Mouse (Mus musculus): ENCODE measurements around the gene Mrps7.

The Mrps7 gene

DNA sequence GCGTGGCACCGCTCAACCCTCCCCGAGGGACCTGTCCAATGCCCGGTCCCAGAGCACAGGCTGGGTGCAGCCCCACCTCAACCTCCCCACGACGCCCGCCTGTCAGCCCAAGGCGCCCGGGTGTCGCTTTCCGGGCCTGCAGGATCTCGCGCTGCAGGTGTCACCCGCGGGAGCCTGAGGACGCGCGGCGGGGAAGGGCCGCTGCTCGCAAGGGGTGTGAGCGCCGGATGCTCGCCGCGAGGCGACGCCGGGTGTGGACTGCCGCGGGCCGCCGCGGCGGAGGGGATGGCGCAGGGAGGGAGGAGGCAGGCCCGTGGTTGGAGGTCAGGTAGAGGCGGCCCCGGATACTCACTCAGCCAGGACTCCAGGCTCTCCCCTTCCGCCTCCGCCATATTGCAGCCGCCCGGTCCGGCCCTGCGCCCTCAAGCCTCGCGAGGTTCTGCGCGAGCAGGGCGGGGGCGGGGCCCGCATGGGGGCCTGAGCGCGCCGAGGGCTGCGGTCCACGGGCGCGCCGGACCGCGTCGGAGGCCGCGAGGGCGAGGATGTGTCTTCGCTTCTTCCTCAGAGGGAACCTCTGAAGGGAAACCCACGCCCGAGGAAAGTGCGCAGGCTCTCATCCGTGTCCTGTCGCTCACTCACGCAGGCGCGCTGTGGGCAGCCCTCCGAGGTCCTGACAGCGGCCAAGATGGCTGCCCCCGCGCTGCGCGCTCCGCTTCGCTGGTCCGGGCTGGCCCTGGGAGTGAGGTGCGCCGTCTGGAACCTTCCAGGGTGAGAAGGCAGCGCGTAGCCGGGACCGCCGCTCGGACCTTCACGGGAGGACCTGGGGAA, at the start of gene Mrps7, which contains the start of gene Gga3:
TSS of gene Mrps7 (plus strand) at position 450 of the 828 bp plus-strand sequence.
TSS of gene Gga3 (minus strand) at position 576 of the 828 bp plus-strand sequence.
- DNase-seq: peak; percentile 95

- DNase-seq: no peak
Measured at GRCm38 (mm10) chr11:115555717-115556116, 48.0 kb upstream of the Mrps7 start.

DNA sequence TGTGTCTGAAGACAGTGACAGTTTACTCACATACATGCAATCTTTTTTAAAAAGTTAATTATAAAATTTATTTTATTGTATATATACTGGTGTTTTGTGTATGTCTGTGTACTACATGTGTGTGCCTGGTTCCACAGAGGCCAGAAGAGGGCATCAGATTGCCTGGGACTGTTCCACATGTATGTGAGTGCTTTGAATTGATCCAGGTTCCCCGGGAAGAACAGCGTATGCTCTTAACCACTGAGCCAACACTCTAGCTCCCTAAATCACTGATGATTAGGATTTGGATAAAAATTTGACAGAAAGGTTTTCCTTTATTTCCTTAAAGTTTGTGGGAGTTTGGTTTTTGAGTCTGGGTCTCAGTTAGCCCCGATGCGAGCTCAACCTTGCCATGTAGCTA, 40.3 kb upstream of the Mrps7 start:
- peak; percentile 43 for DNase-seq

DNA sequence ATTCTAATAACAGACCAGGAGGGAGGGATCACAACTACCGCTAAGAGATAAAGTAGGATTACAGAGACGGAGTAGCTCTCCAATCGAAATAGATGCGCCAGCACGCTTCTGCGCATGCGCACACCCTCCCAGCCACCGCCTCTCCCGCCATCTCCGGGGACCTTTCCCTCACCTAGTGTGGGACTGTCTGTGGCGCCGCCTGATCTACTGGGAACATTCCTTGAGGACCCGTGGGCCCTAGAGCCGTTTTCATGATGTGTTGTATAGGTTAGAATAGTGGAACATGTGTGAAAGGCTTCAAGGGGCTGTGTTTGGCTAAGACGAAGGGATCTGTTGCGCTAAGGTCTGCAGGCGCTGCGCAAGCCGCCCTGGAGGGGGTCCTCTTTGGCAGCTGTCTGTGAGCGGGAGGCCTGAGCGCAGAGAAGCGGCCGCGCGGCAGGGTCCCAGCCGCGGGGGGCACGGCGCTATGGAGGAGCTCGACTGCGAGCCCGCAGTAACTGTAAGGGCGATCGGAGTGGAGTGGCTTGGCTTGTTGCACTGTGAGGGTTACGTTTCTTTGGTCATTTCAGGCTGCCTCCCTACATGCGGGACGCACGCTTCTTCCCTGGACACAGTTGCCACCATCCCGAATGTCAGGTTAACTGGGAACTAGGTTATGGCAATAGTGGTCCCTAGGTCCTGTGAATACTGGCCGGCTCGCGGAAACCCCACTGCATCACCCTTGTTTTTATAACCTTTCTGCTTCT, 39.5 kb upstream of the Mrps7 start, which contains the start of gene Nup85:
TSS of gene Nup85 (plus strand) at position 371 of the 746 bp plus-strand sequence.
- peak; percentile 97 for DNase-seq

DNA sequence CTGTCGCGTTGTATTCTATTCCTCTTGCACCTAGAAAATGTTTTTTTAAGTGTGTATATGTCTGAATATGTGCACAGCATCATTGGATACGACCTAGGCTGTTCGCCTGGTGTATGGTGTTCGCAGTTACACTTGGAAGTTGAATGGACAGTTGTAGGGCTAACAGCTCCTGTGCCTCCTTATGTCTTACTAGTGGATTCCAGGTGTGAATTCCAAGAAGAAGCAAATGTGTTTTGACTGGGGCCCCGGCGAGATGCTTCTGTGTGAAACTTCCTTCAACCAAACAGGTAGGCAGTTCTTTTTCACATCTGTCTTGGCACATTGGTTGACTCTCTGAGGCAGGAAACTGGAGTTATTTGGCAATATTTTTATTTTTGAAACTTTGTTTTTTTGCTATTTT, 38.8 kb upstream of the Mrps7 start:
- DNase-seq: no peak

GRCm38 (mm10) chr11:115579080-115579479, 24.6 kb upstream of the Mrps7 start:
- DNase-seq: no peak

DNA sequence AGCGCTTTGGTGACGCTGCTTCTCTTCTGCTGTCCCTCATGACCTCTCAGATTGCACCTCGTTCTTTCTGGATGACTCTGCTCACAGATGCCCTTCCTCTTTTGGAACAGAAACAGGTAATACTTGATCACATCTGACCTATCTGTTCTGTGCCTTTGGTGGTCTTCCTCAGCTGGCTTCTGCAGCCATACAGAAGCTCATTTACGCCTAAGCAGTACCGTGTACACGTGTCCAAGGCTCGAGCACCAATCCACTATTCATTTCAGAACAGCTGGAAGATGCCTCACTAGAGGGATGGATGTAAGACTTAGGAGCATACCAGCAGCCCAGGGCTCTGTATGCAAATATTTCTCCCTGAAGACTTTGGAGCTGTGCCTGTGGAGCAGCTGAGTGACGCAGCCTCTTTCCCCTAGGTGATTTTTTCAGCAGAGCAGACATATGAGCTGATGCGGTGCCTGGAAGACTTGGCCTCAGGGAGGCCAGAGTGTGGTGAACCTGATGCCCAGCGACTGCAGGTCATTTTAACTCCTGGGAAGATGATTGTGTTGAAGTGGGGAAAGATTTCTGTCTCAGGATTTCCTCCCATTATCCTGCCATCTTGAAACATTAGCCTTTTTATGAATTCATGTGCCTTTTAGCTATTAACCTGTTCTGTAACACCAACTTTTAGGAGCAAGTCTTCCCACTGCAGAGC, 20.7 kb upstream of the Mrps7 start:
- no peak for DNase-seq

- no peak for DNase-seq
Measured at GRCm38 (mm10) chr11:115584376-115585073, 19.2 kb upstream of the Mrps7 start.

DNA sequence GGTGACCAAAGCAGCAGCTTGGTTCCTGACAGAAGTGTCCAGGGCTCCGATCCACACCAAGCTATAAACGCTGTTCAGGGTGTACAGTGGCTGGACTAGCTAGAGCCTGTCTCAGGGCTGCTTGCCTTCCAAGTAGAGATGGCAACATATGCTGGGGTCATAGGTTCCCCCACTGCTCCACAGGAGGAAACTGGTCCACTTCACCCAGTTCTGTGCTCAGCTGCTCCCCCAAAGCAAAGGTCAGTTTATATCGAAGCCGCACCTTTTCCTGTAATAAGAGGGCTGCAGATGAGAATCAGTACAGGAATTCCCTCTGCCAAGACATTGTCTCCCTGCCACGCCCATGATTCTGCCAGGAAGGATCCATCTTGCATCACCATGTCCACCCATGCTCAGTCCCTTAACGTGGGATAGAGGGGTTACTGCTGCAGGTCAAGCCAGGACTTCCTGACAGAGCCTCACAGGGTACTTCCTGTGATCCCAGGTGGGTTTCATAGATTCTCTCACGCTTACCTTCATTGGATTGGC, 18.1 kb upstream of the Mrps7 start:
- no peak for DNase-seq

DNA sequence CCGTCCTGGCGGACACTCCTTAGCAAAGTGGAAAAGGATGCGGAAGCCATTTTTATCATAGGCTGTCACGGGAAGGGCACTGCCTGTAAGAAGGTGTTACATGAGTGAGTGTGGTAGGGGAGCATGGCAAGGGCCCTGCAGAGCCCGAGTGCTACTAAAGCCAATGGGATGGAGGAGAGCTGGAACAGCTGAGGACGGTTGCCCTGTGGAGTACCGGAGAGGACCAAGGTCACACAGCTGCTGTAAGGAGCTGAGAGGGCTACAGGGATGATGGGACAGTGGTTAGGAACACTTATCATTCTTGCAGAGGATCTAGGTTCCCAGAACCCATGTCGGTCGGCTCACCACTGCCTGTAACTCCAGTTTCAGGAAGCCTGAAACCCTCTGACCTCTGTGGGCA, 17.3 kb upstream of the Mrps7 start:
- no peak for DNase-seq

DNA sequence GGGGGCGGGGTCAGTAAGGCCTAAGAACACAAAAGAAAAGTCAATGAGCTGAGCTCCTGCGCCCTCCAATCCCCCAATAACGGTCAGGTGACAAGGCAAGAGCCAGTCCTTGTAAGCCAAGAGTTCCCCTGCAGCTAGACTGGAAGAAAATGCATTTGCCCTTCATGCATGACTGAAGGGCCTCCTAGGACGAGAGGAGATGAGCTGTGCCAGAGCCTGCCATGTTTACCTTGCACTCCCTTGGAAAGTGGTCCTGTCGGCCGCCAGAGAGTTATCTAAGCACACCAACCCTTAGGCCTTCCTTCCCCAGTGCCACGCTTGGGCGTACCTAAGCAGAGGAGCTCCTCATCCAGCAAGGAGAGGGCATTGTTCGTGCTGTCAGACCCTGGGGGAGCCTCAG, 15.7 kb upstream of the Mrps7 start:
- DNase-seq: no peak

- no peak for DNase-seq
Measured at GRCm38 (mm10) chr11:115590526-115591075, 13.1 kb upstream of the Mrps7 start.

GRCm38 (mm10) chr11:115595209-115595608, 8.5 kb upstream of the Mrps7 start:
- no peak for DNase-seq

GRCm38 (mm10) chr11:115598309-115598708, 5.4 kb upstream of the Mrps7 start:
- no peak for DNase-seq

- no peak for DNase-seq
Measured at GRCm38 (mm10) chr11:115599722-115600121, 4.0 kb upstream of the Mrps7 start.

GRCm38 (mm10) chr11:115600743-115601142, 3.0 kb upstream of the Mrps7 start:
- DNase-seq: no peak

DNA sequence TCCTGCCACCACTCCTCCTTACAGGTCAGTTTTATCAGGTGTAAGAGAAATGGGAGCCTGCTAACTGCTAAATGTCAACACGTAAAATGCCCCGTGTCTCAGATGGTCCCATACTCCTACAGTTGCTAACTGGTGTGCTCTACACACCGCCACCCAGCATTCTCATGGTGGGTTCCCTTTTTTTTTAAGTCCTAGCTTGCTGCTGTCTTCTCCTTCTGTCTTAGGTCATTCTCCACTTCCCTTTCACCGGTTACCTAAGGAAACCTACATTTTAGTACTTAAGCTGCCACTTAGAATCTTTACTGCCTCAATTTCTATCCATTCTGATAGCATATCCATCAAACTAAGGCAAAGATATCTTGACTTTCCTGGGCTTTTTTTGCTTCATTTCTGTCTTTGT, 2.6 kb upstream of the Mrps7 start:
- no peak for DNase-seq

- no peak for DNase-seq
Measured at GRCm38 (mm10) chr11:115603128-115603475, 623 bp upstream of the Mrps7 start.

DNA sequence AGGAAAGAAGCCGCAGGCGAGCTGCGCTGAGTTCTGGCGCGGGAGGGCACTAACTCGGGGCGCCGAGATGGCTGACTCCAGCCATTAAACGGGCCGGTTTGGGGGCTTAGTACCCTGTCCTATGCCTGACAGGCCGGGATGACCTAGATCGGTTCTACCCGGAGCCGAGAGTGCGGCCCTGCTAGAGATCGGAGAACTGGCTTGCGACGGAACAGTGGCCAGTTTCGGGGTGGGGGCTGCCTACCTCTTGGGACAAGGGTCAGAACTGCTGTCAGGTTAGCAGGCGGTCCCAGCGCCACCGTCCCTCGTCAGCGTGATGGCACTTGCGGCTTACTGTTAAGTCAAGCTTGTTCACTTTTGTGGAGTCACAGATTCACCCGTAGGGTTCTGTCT, 575 bp downstream of the Mrps7 start:
- DNase-seq: no peak

DNA sequence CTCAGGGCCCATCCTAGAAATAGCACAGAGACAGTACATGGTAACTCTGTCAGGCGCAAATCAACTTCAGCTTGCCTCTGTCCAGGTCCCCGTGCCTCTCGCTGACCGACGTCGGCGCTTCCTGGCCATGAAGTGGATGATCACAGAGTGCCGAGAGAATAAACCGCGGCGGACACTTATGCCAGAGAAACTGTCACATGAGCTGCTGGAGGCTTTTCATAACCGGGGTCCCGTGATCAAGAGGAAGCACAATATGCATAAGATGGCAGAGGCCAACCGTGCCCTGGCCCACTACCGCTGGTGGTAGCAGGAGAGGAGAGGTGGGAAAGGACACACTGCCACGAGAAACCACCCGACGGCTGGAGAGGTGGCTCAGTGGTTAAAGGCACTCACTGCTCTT, 3.0 kb downstream of the Mrps7 start:
- no peak for DNase-seq

DNA sequence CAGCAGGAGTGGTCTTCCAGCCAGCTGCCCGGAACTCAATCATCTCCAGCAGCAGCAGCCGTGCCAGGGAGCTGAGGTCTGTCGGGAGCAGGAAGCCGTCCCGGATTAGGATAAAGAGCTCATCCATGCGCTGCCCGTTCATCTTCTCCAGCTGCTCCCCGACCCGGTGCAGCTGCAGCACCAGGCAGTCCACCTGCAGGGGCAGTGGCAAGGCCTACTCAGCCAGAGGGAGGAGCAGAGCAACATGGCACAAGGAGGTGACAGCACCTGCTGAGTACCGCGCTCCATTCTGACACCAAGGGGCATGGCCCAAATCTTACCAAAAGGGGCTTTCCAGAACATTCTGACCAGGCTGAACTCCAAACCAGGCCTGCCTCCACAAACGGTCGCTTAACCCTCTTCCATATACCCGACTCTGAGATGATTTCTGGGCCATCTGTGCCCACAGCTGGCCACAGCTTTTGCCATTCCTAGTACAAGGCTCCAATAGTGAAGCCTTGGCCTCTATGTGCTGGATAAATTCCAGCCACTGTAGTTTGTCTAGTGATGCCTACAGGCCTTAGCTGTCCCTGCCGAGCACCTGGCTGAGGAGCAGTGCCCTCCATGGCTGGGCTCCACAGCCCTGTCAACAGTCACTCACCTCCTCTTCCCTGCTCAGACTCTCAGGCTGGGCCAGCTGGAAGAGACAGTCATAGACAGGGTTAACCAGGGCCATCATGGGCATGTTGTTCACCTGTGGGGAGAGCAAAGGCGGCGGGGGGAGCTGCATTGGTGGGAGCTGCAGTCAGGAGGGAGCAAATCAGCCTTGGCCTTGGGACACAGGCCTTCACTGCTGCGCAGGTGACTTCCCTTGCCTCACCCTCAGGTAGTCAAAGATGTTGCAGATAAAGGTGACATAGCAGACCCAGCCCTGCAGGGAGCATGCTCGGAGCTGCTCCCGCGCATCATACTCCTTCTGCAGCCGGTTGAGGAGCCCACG, 5.0 kb downstream of the Mrps7 start:
- DNase-seq: no peak
